Mouse (Mus musculus): ENCODE data around the gene Trim7. TPM values are rescaled to one million over a fixed set of nuclear protein-coding genes. Genes with fewer than 3 reads are reported as not detected.
A peak's percentile ranks its signal among the peaks of the same experiment; 100 is the strongest.
"Not testable (repeated sequence)": the region's sequence is repeated elsewhere in the genome, so short reads cannot be mapped to it uniquely, and the experiment has no call there.

The Trim7 gene
- polyA plus RNA-seq, 1 experiment from 2014 or later, result 2.3 TPM

- Histone ChIP-seq H3K4me1 (no peaks in the 10 kb centered on the region; the same call in 1 of the 2 replicates), H3K4me3 (replicated peaks) (no peak overlapping the region), H3K4me2 (no peak overlapping the region), H3K27me3 (replicated peaks) (no peaks in the 10 kb centered on the region), H3K27ac (no peak overlapping the region), H3K36me3 (no peaks in the 10 kb centered on the region), H3K9ac (no peak overlapping the region), H3K9me3 (no peaks in the 10 kb centered on the region)
- WGBS, result 58% methylated on average over 11 of the region's 11 CpGs
- ATAC-seq (ENCODE audit: insufficient read depth, low FRiP score, low read depth), result no peak
Measured at GRCm38 (mm10) chr11:48843202-48843601, 17.3 kb downstream of the Trim7 start.

GRCm38 (mm10) chr11:48844309-48844708, 18.4 kb downstream of the Trim7 start:
- H3K27me3 ChIP-seq (replicated peaks), result no peaks in the 10 kb centered on the region
- no peak overlapping the region for H3K27ac ChIP-seq
- no peak for ATAC-seq (ENCODE audit: insufficient read depth, low FRiP score, low read depth)
- no peak overlapping the region for H3K9ac ChIP-seq
- H3K9me3 ChIP-seq, result no peaks in the 10 kb centered on the region
- 53% methylated on average over 6 of the region's 6 CpGs for WGBS
- no peak overlapping the region for H3K4me3 ChIP-seq (replicated peaks)
- no peaks in the 10 kb centered on the region for H3K36me3 ChIP-seq
- no peaks in the 10 kb centered on the region; the same call in 1 of the 2 replicates for H3K4me1 ChIP-seq
- no peak overlapping the region for H3K4me2 ChIP-seq

- ATAC-seq (ENCODE audit: insufficient read depth, low FRiP score, low read depth), result no peak
- Histone ChIP-seq H3K9me3 (no peaks in the 10 kb centered on the region), H3K27ac (no peak overlapping the region), H3K9ac (no peak overlapping the region), H3K4me3 (replicated peaks) (no peak overlapping the region), H3K4me1 (no peaks in the 10 kb centered on the region; the same call in 1 of the 2 replicates), H3K27me3 (replicated peaks) (no peaks in the 10 kb centered on the region), H3K36me3 (no peaks in the 10 kb centered on the region), H3K4me2 (no peak overlapping the region)
- 25% methylated on average over 13 of the region's 13 CpGs for WGBS
Measured at GRCm38 (mm10) chr11:48845244-48845815, 19.4 kb downstream of the Trim7 start.

GRCm38 (mm10) chr11:48846362-48846761, 20.4 kb downstream of the Trim7 start:
- not testable (repeated sequence) for H3K9ac ChIP-seq; H3K4me3 ChIP-seq (replicated peaks); ATAC-seq (ENCODE audit: insufficient read depth, low FRiP score, low read depth); H3K27me3 ChIP-seq (replicated peaks); H3K36me3 ChIP-seq; H3K4me2 ChIP-seq; H3K4me1 ChIP-seq; H3K27ac ChIP-seq; H3K9me3 ChIP-seq
- WGBS, result 77% methylated on average over 2 of the region's 2 CpGs

- Histone ChIP-seq H3K4me2 (no peak overlapping the region), H3K4me1 (no peaks in the 10 kb centered on the region; the same call in 1 of the 2 replicates), H3K9ac (no peak overlapping the region), H3K27ac (no peak overlapping the region), H3K4me3 (replicated peaks) (no peak overlapping the region), H3K9me3 (no peaks in the 10 kb centered on the region), H3K36me3 (no peaks in the 10 kb centered on the region), H3K27me3 (replicated peaks) (no peaks in the 10 kb centered on the region)
- WGBS, result 66% methylated on average over 5 of the region's 5 CpGs
- ATAC-seq (ENCODE audit: insufficient read depth, low FRiP score, low read depth), result no peak
Measured at GRCm38 (mm10) chr11:48846881-48847280, 20.9 kb downstream of the Trim7 start.

GRCm38 (mm10) chr11:48850240-48850639, 24.3 kb downstream of the Trim7 start:
- Histone ChIP-seq H3K4me3 (replicated peaks) (no peak overlapping the region), H3K27ac (no peak overlapping the region), H3K9ac (no peak overlapping the region), H3K4me2 (no peak overlapping the region; the same call in 1 of the 2 replicates), H3K4me1 (peaks cover 15% of the 10 kb centered on the region), H3K36me3 (no peaks in the 10 kb centered on the region), H3K27me3 (replicated peaks) (no peaks in the 10 kb centered on the region), H3K9me3 (no peaks in the 10 kb centered on the region)
- WGBS, result 30% methylated on average over 2 of the region's 2 CpGs
- ATAC-seq (ENCODE audit: insufficient read depth, low FRiP score, low read depth), result no peak

GRCm38 (mm10) chr11:48851270-48851995, 25.5 kb downstream of the Trim7 start:
- 80% methylated on average over 4 of the region's 4 CpGs for WGBS
- Histone ChIP-seq H3K4me3 (replicated peaks) (no peak overlapping the region), H3K27me3 (replicated peaks) (no peaks in the 10 kb centered on the region), H3K4me1 (peaks cover 15% of the 10 kb centered on the region), H3K27ac (no peak overlapping the region), H3K36me3 (no peaks in the 10 kb centered on the region), H3K4me2 (no peak overlapping the region), H3K9ac (no peak overlapping the region), H3K9me3 (no peaks in the 10 kb centered on the region)
- no peak for ATAC-seq (ENCODE audit: insufficient read depth, low FRiP score, low read depth)

- H3K27me3 ChIP-seq (replicated peaks), result no peaks in the 10 kb centered on the region
- no peak overlapping the region for H3K9ac ChIP-seq
- no peak overlapping the region for H3K27ac ChIP-seq
- no peak overlapping the region for H3K4me2 ChIP-seq
- no peak for ATAC-seq (ENCODE audit: insufficient read depth, low FRiP score, low read depth)
- H3K9me3 ChIP-seq, result no peaks in the 10 kb centered on the region
- H3K4me3 ChIP-seq (replicated peaks), result no peak overlapping the region
- no peaks in the 10 kb centered on the region for H3K36me3 ChIP-seq
- peaks cover 15% of the 10 kb centered on the region for H3K4me1 ChIP-seq
- 78% methylated on average over 4 of the region's 4 CpGs for whole genome bisulfite sequencing
Measured at GRCm38 (mm10) chr11:48852190-48852589, 26.2 kb downstream of the Trim7 start.

GRCm38 (mm10) chr11:48852624-48853473, 26.9 kb downstream of the Trim7 start:
- Histone ChIP-seq H3K27ac (no peak overlapping the region), H3K4me1 (peaks cover 15% of the 10 kb centered on the region), H3K4me2 (peak overlapping the region; percentile 93), H3K9ac (no peak overlapping the region), H3K36me3 (no peaks in the 10 kb centered on the region), H3K4me3 (replicated peaks) (peak overlapping the region; percentile 66), H3K9me3 (no peaks in the 10 kb centered on the region), H3K27me3 (replicated peaks) (no peaks in the 10 kb centered on the region)
- ATAC-seq (ENCODE audit: insufficient read depth, low FRiP score, low read depth), result no peak
- WGBS, result 9% methylated on average over 23 of the region's 23 CpGs

GRCm38 (mm10) chr11:48853474-48854180, 27.7 kb downstream of the Trim7 start:
- under 1% methylated on average over 31 of the region's 31 CpGs for WGBS
- ATAC-seq (ENCODE audit: insufficient read depth, low FRiP score, low read depth), result peak; percentile 68
- Histone ChIP-seq H3K27me3 (replicated peaks) (no peaks in the 10 kb centered on the region), H3K4me3 (replicated peaks) (peak overlapping the region; percentile 66), H3K36me3 (no peaks in the 10 kb centered on the region), H3K4me1 (peaks cover 23% of the 10 kb centered on the region), H3K27ac (0 out of 2 replicates have a peak overlapping the region, but pooled peaks have one; percentile 27), H3K4me2 (peak overlapping the region; percentile 93), H3K9me3 (no peaks in the 10 kb centered on the region), H3K9ac (peak overlapping the region; percentile 47; the same call in 1 of the 2 replicates)

- peak overlapping the region; percentile 66; the same call in 1 of the 2 replicates for H3K4me3 ChIP-seq (replicated peaks)
- no peak for ATAC-seq (ENCODE audit: insufficient read depth, low FRiP score, low read depth)
- no peak overlapping the region for H3K9ac ChIP-seq
- H3K9me3 ChIP-seq, result no peaks in the 10 kb centered on the region
- H3K27ac ChIP-seq, result no peak overlapping the region
- H3K27me3 ChIP-seq (replicated peaks), result no peaks in the 10 kb centered on the region
- H3K36me3 ChIP-seq, result no peaks in the 10 kb centered on the region
- WGBS, result under 1% methylated on average over 6 of the region's 6 CpGs
- peak overlapping the region; percentile 67 for H3K4me2 ChIP-seq
- H3K4me1 ChIP-seq, result peaks cover 18% of the 10 kb centered on the region
Measured at GRCm38 (mm10) chr11:48859014-48859413, 33.1 kb downstream of the Trim7 start.
